Mouse (Mus musculus) ES-E14 (cell line): ENCODE results near the gene D930020B18Rik. TPM values are rescaled to one million over a fixed set of nuclear protein-coding genes. Genes with fewer than 3 reads are reported as not detected.

Experiments
- DNase-seq: peaks from one replicate; pipeline ENCODE4 v3.0.0-alpha.2; 2013; ENCODE audit warnings: low read depth, low spot score
- H3K27ac ChIP-seq: 2 replicates; pipeline ENCODE4 v1.5.1; 2012; ENCODE audit warnings: low read depth, mild to moderate bottlenecking, low read length, moderate library complexity, mixed read lengths; ENCODE audit not compliant: poor library complexity, insufficient read depth, severe bottlenecking
- H3K36me3 ChIP-seq: 2 replicates; pipeline ENCODE4 v1.6.1; 2012; ENCODE audit warnings: mild to moderate bottlenecking, low read length, moderate library complexity, mixed read lengths; ENCODE audit not compliant: control insufficient read depth, poor library complexity, insufficient read depth, severe bottlenecking
- H3K4me1 ChIP-seq, 2 experiments: fragments of 150-350 bp in 1 of 2; sonication (generic) in 1 of 2; 2 replicates each; pipeline ENCODE4 v1.6.1; 2012; ENCODE audit warnings: low read length in 2 of 2, mild to moderate bottlenecking in 1 of 2, mixed read lengths in 1 of 2; ENCODE audit not compliant: control insufficient read depth in 2 of 2, insufficient read depth in 2 of 2, poor library complexity in 1 of 2
- H3K4me3 ChIP-seq, 2 experiments: fragments of 150-350 bp in 1 of 2; sonication (generic) in 1 of 2; 2 replicates each; pipeline ENCODE4 v1.5.1; 2012; ENCODE audit warnings: low read length in 2 of 2, low read depth in 1 of 2, mild to moderate bottlenecking in 1 of 2, mixed read lengths in 1 of 2; ENCODE audit not compliant: insufficient read depth in 1 of 2, poor library complexity in 1 of 2, severe bottlenecking in 1 of 2
- H3K9ac ChIP-seq: 2 replicates; pipeline ENCODE4 v1.6.1; 2012; ENCODE audit warnings: low read depth, mild to moderate bottlenecking, low read length, mixed read lengths; ENCODE audit not compliant: poor library complexity, insufficient read depth, severe bottlenecking
- H3K9me3 ChIP-seq: fragments of 150-350 bp; sonication (generic); 2 replicates; pipeline ENCODE4 v1.6.1; 2012; ENCODE audit warnings: low read depth, mild to moderate bottlenecking, low read length; ENCODE audit not compliant: control insufficient read depth, insufficient read depth
- CHD2 ChIP-seq: IDR thresholded peaks from 2 replicates; pipeline ENCODE4 v1.6.1; 2014; ENCODE audit warnings: mild to moderate bottlenecking, low read depth, low read length, inconsistent platforms
- HCFC1 ChIP-seq: IDR thresholded peaks from 2 replicates; pipeline ENCODE4 v1.6.1; 2012; ENCODE audit warnings: low read length, inconsistent platforms, borderline replicate concordance; ENCODE audit not compliant: insufficient read depth
- MAFK ChIP-seq: IDR thresholded peaks from 2 replicates; pipeline ENCODE4 v1.6.1; 2014; ENCODE audit warnings: mild to moderate bottlenecking, low read depth, low read length, inconsistent platforms; ENCODE audit not compliant: insufficient read depth
- ZC3H11A ChIP-seq: IDR thresholded peaks from 2 replicates; pipeline ENCODE4 v1.6.1; 2012; ENCODE audit warnings: low read depth, mild to moderate bottlenecking, inconsistent platforms, low read length, borderline replicate concordance
- ZNF384 ChIP-seq: IDR thresholded peaks from 2 replicates; pipeline ENCODE4 v1.6.1; 2012; ENCODE audit warnings: low read depth, low read length, inconsistent platforms
- in situ Hi-C, 2 experiments: fragments of 600-800 bp; cut with MboI; formaldehyde crosslinking; loops; one replicate each; pipeline ENCODE4 v1.15.1; 2025; ENCODE audit warnings: low sequenced_read_pairs in 2 of 2, inconsistent platforms in 1 of 2; ENCODE audit not compliant: unreplicated experiment in 2 of 2
- total RNA-seq: library from RNA; depleted of rRNA; stranded (reverse); fragments of 300-350 nt; gene quantifications from 2 replicates; pipeline ENCODE4 v1.2.3, GENCODE M21; 2012

Gene D930020B18Rik
- total RNA-seq, 1 experiment, result 0.13 TPM

DNA sequence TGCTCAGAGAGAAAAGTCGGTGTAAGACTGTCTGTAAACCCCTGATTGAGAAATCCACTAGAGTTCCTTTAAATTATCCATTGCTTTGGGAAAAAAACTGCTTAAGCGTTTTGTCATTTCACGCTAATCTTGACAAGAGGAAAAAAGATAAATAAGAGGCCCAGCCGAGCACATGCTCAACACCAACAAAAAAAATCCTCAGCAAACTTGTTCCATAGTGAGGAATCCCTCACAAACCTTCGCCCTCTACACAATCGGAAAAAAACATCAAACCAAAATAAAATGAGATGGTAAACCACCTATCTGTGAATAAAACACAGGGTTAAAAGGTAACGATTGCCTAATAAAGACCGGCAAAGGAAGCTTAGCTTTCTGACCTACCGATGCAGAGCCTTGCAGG is 16.4 kb upstream of the D930020B18Rik start:
- no peak for DNase-seq
- Histone ChIP-seq H3K36me3 (peaks cover 11% of the 10 kb centered on the region), H3K27ac (no peak overlapping the region), H3K9me3 (no peaks in the 10 kb centered on the region), H3K4me1 (peaks cover 0 to 8% of the 10 kb centered on the region in 2 experiments; a peak in 1 of 4 replicates), H3K9ac (peak overlapping the region; percentile 93; the same call in 1 of the 2 replicates), H3K4me3 (peak overlapping the region; percentile 64 to 90)
- in situ Hi-C loops, result no loop called here
- TF ChIP-seq MAFK (no peak), ZNF384 (no peak)

DNA sequence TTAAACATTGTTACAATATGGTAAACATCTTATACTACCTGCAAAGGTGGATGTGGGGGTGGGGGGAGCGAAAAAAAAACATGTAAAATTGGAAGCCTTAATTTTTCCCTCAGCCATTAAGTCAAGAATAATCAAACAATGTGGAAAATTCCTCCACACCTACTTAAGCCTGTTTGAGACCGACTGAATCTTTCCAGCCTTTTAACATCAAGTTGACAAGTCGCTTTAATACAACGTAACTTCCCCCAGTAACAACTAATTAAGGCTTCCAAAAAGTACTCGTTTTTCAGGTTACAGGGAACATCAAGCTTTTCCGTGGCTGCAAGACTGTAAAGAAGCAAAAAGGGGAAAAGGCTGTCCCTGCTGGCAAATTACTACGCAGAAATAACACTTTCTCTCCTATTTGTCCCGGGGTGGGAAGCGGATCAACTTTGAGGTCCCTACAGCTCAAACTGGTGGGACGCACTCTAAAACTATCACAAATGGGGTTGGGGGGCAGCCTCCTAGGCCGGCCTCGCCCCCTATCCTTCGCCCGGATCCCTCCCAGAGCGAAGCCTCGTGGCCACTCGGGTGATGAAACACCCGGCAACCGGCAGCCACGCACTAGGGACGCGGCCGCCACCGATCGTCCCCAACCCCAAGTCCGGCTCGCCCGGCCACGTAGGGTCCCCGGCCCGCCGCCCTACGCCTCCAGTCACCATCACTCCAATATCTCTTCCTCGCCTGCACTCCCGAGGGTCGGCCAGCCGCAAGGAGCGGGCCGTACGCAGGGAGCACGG is 15.8 kb upstream of the D930020B18Rik start:
- Histone ChIP-seq H3K27ac (peak overlapping the region; percentile 75), H3K9ac (peak overlapping the region; percentile 93), H3K4me1 (peaks cover 0 to 8% of the 10 kb centered on the region in 2 experiments; a peak in 1 of 4 replicates), H3K36me3 (peaks cover 5% of the 10 kb centered on the region), H3K4me3 (peak overlapping the region; percentile 64 to 90), H3K9me3 (no peaks in the 10 kb centered on the region)
- no peak for TF ChIP-seq HCFC1
- TF ChIP-seq MAFK, result no peak
- no peak for TF ChIP-seq CHD2
- TF ChIP-seq ZNF384, result no peak
- no peak for TF ChIP-seq ZC3H11A
- in situ Hi-C loops, result no loop called here
- no peak for DNase-seq

DNA sequence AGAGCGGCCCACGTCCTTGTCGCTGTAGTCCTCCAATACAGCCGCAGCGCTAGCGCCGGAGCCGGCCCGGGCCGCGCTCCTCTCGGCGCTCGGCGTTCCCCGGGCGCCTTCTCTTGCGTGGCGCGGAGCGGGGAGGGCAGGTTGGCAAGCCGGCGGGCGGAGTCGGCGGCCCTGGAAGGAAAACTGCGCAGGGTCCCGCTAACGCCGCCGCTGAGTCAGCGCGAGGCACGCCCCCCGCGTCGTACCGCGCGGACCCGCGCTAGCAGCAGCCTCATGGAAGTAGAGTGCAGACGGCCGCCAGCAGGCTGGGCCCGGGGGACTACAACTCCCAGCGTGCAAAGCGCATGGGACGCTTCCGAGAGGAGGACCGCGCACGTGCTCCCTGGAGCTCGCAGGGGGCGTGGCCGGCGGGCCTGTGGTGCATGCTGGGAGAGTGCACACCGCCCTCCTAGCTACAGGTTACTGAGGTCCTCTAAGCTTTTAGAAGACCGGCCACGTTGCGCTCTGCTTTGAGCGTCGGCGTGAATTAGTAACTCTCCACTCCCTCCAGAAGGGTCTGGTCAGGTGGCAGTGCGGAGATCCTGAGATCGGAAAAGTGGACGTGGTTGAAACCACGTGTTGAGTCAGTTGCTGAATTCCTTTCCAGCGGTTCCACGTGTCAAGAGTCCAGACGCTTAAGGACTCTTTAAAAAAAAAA is 15.1 kb upstream of the D930020B18Rik start, which contains the start of gene Xpot:
Xpot (minus strand) TSS at position 147 of the 697 bp plus-strand sequence.
- in situ Hi-C loops, result no loop called here
- DNase-seq, result peak; percentile 95
- Histone ChIP-seq H3K4me3 (peak within 1 kb of the TSS; percentile 64 to 90), H3K36me3 (peaks cover under 1% of the 10 kb centered on the region), H3K9ac (peak within 1 kb of the TSS; percentile 93), H3K9me3 (no peaks in the 10 kb centered on the region), H3K27ac (peak within 1 kb of the TSS; percentile 75), H3K4me1 (peaks cover 0 to 6% of the 10 kb centered on the region in 2 experiments; a peak in 1 of 4 replicates)
- TF ChIP-seq HCFC1 (peak; percentile 97), ZNF384 (peak; percentile 70; the same call in 1 of the 2 replicates), ZC3H11A (no peak), CHD2 (no peak), MAFK (peak; percentile 88)

DNA sequence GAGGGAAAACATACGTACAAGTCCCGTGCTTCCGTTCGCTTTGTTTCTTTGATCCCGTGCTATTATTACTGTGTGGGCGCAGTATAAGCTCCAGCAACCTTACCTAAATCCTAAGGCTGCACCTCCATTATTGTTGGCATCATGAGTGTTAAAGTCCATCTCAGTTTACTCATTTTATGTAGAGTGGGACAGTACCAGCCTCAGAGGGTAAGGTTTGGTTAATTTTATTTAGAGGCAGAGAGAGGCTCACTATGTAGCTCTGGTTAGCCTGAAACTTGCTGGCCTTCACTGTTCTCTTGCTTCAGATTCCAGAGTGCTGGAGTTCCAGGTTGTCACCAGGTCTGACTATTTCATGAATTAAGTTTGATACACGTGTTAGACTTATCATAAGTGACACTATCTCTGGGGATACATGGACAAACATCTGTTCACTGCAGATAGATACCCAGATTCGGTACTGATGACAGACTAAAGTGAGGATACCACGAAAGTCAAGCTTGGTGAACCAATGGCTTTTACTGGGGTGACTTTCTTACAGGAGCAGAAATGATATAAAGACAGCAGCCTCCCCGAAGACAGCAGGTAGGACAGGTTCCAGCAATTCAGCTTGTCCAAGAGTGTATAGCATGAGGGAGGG is 14.1 kb upstream of the D930020B18Rik start:
- Histone ChIP-seq H3K36me3 (no peaks in the 10 kb centered on the region), H3K9me3 (no peaks in the 10 kb centered on the region), H3K4me3 (peak overlapping the region; percentile 27 to 76; a peak in 3 of 4 replicates), H3K27ac (no peak overlapping the region; the same call in 1 of the 2 replicates), H3K4me1 (peaks cover 0 to 5% of the 10 kb centered on the region in 2 experiments; a peak in 1 of 4 replicates), H3K9ac (peak overlapping the region; percentile 93; the same call in 1 of the 2 replicates)
- no peak for TF ChIP-seq ZC3H11A
- TF ChIP-seq HCFC1, result no peak
- TF ChIP-seq MAFK, result no peak
- TF ChIP-seq CHD2, result no peak
- TF ChIP-seq ZNF384, result no peak
- no peak for DNase-seq
- in situ Hi-C loops, result no loop called here
